Mouse (Mus musculus) adrenal gland, postnatal 10 days (tissue): ENCODE data around the gene Cux1. TPM values are rescaled to one million over a fixed set of nuclear protein-coding genes. Genes with fewer than 3 reads are reported as not detected.

Experiments
- DNase-seq: peaks from one replicate; pipeline ENCODE4 v3.0.0; 2021; ENCODE audit warnings: mixed read lengths
- long read RNA-seq, 2 experiments: library from polyadenylated mRNA; stranded (forward); transcript quantifications; one replicate each; pipeline ENCODE4 v2.0.0; 2021
- total RNA-seq, 2 experiments: library from RNA; stranded (reverse); gene quantifications; 2 replicates each; pipeline ENCODE4 v1.2.3; 2021

Gene Cux1
- total RNA-seq = 10 to 100 TPM; 79.1 to 95.4 TPM
- long read RNA-seq, experiment 1, transcript Cux1-211 (23 exons, 2,831 nt) = major isoform, 11 of 23 reads
- long read RNA-seq, experiment 1, partial matches to known transcripts = 6 of 23 reads
- long read RNA-seq, experiment 1, other reads (novel, unspliced or antisense) = 4 of 23 reads
- long read RNA-seq, experiment 2, transcript Cux1-211 (23 exons, 2,831 nt) = major isoform, 6 of 22 reads
- long read RNA-seq, experiment 2, partial matches to known transcripts = 8 of 22 reads
- long read RNA-seq, experiment 2, other reads (novel, unspliced or antisense) = 6 of 22 reads

DNA sequence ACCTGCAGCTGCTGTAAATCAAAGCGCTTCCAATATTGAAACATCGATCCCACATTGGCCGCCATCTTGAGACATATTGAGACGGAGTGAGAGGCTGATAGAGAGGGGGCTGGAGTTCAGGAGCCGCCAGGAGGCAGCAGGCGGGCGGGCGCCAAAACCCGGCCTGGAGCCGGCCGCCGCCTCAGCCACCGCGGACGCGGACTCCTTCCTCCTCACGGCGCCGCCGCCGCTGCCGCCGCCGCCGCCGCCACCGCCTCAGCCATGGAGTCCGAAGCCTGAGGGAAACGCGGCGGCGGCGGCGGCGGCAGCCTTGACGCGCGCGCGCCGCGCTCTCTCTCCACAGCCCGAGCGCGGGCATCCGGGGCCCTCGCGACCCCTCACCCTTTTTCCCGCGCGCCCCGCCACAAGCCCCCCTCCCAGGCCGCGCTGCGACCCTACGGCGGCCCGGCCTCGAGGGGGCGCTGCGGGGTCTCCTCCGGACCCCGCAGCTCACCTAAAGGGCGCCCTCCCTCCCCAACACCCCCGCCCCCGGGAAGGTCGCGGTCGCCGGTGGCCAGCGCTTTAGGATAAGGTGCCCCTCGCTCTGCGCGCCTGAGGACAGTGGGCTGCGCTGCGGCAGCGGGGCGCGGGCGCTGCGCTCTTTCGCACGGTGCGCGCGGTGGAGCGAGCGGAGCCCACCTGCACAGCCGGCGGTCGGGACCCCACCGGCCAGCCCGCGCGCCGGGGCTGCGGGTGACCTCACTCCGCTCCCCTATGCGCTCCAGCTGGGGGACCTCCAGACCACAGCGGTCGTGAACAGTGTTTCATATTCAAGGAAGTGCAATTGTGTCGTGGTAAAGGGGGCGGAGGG, at the start of gene Cux1:
TSS of gene Cux1 (minus strand) at position 315 of the 850 bp plus-strand sequence.
- peak; percentile 89 for DNase-seq

DNA sequence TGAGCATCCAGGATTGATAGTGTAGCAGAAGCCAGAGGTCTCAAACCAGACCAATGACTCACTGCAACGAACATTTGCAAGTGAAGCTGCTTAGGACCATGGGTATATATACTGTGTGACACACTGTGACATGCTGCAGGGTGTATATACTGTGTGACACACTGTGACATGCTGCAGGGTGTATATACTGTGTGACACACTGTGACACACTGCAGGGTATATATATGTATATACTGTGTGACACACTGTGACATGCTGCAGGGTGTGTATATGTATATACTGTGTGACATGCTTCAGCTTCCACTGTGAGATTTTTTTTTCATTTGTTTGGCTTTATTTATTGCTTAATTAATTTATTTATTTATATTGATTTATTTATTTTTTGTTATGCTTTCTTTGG, 45.1 kb upstream of the Cux1 start:
- DNase-seq = no peak

DNA sequence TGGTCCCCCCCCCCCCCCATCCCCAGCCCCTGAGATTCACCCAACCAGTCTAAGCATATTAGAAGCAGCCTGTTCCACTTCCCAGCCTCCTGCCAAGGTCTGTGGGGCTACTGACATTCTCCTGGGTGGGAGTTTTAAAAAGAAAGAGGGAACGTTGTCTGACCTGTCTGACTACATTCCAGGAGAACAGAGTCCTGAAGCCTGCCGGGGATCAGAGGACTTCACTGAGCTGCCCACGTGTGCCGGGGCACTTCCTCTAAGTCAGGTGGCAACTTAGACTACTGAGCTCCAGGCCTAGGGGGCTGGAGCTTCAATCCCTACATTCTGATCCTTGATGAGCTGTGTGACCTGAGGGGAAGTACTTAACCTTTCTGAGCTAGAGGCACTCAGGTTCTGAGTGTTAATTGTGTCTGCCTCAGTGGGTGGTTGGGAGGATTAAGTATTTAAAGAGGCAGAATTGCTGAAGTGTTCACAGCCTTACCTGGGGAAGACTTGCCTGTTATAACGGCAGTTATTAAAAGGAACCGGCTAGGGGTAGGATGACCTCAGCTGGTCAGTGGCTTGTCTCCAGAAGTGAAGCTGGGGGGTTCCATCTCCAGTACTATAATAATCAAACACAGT, 41.6 kb upstream of the Cux1 start:
- no peak for DNase-seq

DNA sequence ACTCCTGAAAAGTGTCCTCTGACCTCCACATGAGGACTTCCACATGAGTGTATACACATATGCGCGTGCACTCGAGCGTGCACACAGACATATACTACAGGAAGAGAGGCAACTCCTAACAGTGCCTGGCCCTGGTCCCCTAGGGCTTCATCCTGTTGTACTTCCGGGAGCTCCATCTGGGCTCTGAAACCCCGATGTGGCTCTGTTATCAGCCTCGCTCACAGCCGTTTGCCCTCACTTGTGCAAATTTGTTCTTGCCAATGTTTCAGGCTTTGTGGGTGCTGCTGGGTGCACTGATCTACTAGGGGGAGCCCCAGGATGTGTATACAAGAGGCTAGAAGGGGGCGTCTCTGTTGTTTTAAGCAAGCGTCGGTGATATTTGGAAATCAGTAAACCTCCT, 37.9 kb upstream of the Cux1 start:
- DNase-seq = no peak

DNA sequence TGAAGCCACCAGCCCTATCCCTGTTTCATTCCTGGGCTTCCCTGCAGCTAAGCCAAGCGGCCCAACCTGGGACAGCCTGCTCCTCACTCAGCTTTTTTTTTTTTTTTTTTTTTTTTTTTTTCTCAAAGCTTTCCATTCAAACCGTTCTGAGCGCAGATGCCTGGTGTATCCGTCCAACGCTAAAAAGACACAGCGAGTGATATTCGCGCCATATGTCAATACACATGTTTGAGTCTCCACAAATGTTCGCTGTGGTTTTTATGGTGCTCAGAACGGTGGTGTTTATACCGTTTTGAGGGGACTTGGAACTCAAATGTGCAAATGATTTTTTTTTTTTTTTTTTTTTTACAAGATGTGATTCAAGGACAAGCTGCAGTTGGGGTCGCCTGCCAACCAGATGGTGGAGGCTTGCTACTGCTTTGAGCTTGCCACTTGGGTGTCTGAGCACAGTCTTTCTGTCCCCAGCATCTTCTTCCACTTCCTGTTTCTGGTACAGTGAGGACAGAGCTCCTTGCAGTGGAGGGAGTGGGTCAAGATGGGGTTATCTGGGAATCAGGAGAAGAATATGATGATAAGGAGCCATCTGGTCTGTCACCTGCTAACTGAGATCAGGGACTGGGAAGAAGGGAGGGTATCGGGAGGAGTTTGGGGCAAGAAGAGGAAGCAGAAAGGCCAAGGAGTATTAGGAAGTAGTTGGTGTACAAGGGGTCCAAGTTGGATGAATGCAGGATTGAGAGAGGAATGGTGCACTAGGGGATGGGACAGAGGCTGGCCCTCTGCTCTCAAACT, 36.1 kb upstream of the Cux1 start:
- no peak for DNase-seq

DNA sequence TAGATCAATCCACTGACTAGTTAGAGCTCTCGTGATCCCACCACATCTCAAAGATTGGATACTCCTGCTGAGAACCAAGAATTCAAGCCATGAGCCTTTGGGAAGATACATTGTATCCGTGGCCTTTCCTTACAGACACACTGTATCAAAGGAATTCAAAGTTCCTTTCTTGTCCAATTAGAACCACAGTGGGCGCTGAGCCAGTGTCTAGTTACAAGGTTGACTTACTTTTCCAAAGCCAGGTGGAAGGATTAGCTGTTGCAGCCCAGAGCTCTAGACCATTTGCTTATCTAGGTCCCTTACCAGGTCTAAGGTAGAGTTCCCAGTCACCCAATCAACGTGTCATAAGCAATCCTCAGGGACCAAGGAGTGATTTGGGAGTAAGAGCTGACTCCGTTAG, 33.2 kb upstream of the Cux1 start:
- DNase-seq = no peak

DNA sequence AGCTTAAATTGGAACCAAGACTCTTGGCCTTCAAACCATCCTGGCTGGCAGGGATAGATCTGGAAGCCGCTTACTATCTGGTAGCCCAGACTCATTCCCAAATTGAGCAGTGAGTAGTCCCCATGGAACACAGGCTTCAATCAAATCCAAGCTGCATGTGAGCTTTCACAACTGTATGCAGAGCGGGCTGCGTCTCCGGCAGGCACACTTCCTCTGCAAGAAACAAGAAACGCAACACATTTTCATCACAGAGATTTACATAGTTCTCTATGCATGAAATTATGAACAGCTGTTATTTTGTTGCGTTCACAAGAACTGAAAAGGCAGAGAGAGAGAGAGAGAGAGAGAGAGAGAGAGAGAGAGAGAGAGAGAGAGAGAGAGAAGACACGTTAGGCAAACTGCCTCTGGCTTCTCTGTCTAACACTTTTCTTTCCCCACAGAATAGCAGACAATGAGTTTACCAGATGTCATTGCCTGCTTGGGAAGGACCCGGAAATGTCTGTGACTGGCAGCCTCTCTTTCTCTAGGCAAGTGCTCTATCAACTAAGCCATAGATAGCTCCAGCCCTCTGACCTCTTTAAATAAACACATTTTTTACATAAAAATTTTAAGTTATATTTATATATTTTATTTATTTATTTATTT, 27.7 kb upstream of the Cux1 start:
- peak; percentile 39 for DNase-seq

DNA sequence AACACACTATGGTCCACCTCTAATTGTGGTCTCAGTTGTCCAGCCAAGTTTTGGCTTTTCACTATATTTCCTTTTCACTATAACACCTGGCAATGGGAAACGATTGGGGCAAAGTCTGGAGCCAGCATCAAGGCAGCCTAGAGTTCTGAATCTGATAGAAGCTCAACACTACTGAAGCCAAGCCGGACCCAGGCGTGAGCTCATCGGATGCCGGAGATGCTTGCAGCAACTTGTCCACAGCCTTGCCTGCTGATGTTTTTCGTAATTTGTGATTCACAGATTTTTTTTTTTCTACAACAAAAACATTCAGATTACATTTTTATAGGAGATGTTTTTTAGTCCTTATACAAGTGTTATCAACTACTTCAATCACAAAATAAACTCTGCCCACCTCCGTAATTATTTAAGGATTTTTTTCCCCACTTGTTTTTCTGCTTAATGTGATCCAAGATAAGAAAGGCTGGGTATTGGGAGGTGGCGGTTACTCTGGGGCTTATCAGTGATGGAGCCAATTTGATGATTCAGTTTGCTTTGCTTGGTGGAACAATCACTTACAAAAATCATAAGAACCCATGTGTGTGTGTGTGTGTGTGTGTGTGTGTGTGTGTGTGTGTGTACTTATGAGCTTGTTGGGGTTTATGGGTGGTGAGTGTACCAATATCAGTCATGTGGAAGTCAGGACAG, 24.7 kb upstream of the Cux1 start:
- DNase-seq = no peak

DNA sequence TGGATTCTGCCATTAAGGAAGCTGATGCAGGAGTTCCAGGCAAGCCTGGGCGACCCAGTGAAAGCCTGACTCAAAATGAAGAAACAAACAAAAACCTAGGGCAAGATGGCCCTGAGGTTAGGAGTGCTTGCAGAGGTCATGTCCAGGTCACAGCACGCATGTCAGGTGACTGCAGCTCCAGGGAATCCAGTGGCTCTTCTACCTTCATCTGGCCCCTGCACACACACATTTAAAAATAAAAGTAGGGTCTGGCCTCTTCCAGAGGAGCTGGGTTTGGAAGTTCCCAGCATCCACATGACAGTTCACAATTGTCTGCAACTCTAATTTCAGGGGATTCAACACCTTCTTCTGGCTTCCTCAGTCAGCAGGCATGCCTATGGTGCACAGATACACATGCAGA, 21.7 kb upstream of the Cux1 start:
- DNase-seq = no peak

DNA sequence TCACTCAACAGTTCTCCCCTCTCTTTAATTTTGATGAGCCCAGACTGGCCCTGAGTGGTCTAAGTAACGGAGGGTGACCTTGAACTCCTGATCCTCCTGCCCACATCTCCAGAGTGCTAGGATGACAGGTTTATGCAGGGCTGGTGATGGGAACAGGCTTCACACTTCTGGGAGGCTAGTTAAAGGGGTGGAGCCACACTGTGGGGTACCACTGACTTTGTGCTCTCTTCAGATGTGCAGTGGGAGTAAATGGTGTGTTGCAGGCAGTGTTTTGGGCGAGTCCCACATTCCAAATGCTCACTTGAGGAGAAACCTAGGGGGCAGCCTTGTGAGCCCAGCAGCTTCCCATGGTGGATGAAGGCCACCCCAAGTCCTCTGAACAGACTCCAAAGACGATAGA, 21.2 kb upstream of the Cux1 start:
- DNase-seq = no peak

DNA sequence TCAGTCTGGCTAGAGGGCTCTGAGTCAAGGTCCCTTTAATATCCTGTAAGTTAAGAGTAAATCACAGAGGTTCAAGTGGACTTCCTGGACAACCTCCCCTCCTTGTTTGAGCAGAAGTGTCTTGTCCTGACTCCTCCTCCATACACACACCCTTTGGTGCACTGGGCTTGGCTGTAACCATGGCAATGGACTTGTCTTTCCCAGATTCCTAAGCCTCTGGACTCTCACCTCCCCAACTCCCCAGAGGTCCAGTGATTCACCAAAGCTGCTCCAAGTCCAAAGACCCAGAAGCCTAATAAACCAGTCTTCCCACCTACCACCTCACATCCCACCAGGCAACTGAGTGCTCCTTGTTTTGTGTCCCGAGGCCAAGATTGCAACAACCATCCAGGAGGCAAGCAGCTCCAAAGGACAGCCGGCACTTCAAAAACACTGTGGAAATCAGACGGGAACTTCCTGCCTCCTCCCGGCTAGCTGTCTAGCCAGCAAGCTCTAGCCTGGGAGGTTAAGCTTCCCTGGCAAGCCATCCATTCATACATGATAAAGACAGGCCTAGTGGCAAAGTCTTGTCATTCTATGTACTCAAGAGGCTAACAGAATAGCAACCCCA, 17.5 kb upstream of the Cux1 start:
- no peak for DNase-seq

DNA sequence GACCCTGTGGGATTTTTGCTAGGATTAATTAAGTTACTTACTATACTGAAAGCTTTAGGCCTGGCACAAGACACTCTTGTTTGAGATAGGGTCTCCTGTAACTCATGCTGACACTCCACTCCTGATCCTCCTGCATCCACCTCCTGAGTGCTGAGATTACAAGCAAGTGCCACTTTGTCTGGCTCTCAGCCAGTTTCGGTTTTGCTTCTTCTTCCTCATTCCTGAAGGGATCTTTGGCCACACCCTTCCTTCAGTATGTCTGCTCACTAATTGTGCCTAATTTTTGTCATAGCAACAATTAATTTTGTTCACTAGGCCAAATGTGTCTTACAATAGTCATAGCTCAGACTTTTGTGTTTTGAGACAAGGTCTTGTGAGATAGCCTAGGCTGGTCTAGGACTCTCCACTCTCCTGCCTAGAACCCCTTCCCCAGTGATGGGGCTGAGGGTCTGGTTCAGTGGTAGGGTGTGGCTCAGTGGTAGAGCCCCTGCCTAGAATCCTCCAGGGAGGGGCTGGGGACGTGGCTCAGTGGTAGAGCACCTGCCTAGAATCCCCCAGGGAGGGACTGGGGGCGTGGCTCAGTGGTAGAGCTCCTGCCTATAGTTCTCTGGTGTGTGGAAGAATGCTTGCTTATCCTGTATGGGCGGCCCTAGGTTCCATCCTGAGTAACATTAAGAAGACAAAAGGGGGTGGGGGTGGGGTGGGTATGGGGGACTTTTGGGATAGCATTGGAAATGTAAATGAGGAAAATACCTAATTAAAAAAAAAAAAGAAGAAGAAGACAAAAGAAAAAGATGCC, 16.6 kb upstream of the Cux1 start:
- DNase-seq = no peak

DNA sequence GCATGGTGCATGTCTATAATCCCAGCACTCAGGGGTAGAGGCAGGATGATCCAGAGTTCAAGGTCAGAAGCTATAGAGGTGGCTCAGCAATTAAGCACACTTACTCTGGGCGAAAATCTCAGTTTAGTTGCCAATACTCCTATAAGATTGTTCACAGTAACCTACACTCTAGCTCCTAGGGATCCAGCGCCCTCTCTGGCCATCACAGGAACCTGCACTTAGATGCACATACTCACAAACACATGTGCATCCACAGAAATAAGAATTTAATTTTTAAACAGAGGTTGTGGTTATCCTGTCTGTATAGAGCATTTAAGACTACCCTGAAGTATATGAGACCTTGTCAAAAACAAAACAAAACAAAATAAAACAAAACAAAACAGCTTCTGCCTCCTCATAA, 16.0 kb upstream of the Cux1 start:
- no peak for DNase-seq

DNA sequence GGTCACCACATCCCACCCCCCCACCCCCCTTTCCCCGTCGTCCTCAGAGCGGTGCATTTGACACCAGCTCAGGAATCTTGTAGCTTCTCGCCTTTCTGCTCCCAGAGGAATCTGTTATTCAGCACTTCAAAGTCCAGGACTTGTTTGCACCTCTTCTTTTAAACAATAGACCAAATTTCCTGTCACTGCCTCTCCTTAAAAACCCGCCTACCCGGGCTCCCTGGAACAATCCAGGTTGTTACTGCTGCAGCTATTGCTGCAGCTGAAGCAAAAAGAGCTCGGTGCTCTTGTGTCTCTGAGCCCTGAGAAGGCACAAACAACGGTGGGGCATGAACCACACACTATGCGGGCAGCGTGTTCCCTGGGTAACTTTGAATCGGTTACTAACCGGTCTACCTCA, 14.9 kb upstream of the Cux1 start:
- no peak for DNase-seq

DNA sequence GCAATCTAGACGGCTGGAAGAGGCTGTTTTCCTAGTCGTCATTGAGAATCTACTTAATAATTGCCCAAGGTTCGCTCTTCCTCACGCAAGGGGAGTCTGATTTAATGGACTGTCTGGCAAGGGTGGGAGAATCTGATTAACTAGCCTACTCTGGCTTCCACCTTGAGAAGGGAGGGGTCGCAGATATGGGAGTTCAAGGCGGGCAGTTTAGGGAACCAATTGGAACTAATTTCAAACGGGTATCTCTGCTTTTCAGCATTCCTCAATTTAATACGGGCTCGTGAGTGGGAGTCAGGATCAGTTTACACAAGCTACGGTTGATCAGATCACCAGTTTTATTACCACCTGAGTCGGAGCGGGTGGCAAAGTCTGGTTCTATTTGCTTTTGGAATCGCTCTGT, 14.3 kb upstream of the Cux1 start:
- no peak for DNase-seq

DNA sequence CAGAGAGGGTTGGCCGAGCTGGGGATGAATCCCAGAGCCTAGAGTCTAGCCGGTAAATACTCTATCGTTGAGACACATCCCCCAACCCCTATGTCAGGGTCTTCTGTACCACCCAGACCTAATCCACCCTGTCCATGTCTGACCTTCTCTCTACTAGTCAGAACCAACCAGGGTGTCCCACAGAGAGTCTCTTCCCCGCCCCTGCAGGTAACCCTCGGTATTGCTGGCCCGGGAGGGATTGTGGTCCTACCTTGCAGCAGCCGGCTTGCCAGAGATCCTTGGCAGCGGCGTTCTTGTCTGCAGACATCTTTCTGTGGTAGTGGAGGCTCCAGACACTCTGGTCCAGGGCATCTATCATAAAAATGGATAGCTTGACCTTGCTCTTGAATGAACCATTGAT, 13.9 kb upstream of the Cux1 start:
- peak; percentile 68 for DNase-seq

DNA sequence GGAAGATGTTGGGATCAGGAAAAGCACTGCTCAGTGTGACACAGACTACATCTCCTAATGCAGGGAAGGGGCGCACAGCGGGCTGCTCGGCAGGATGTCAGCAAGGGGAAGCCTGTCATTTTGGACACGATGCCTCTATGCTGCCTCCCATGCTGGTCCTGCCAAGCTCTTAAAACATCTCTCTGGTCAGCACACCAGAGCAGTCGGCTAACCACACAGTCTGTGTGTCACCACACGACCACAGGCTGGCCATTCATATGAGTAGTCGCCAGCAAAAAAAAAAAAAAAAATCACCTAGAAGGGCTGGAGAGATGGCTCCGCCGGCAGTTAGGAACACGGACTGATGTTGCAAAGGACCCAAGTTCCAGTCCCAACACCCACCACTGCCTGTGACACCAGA, 10.9 kb upstream of the Cux1 start:
- DNase-seq = no peak

DNA sequence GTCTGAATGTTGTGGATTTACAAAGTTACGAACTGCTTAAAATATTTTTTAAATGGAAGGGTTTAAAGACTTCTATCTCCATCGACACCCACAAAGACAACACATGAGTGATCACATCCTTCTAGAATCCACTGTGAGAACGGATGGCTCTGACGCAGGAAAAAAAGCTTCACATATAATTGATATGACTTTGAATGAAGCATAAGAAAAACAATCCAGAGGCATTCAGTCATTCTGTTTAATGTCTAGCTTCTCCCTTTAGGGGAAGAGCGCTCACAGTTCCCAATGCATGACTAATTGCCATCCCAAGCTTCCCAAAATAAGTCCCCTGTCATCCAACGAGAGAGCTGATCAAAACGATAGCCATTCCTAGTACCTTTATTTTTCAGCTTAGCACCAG, 2.9 kb upstream of the Cux1 start:
- DNase-seq = no peak

DNA sequence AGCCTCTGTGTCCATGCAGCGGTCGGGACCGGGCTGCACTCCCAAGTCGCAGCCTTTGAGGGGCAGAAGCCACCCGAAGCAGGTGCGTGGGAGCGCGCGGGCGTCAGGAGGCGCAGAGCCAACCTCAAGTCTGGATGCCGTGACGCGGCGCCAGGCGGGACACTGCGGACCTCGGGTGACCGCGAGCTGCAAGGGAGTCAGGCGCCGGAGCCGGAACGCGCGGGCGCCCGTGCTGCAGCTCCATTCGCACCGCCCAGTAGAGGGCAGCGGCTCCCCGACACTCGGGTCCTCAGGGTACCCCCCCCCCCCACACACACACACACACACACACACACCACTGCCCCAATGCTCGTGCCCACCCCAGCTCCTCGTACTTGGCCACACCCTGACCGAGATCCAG, 1.5 kb upstream of the Cux1 start:
- DNase-seq = peak; percentile 87
